In genomic region chr8:72318801-72319322, GRCm38 (mm10) we compare ENCODE assay signal across 8 mouse cellular contexts. TPM values are rescaled to one million over a fixed set of nuclear protein-coding genes. Genes with fewer than 3 reads are reported as not detected.
DNase-seq lines count a peak whose midpoint lies in the region; ATAC-seq and TF ChIP-seq lines count a peak whose summit lies in the region.

Gene Klf2 (plus strand): TSS chr8:72319033.

- peak; percentile 98 for TF ChIP-seq POLR2A in liver, adult 2 months (IDR thresholded peaks at IDR 0.05; ENCODE audit: extremely low read depth, insufficient read depth, low read length)

- peak within 1 kb of the TSS; percentile 81 for H3K27ac ChIP-seq in heart, embryonic 13.5 days (replicated peaks)
- H3K27ac ChIP-seq in kidney, postnatal 0 days: peak within 1 kb of the TSS; percentile 73
- peak within 1 kb of the TSS; percentile 59 for H3K27ac ChIP-seq in liver, adult 2 months (replicated peaks; ENCODE audit: insufficient read depth, low read depth, low read length)

- peaks cover 18% of the 10 kb centered on the region for H3K36me3 ChIP-seq in heart, embryonic 13.5 days
- 0 out of 2 replicates have a peak, but pooled peaks cover 3% of the 10 kb centered on the region for H3K36me3 ChIP-seq in kidney, postnatal 0 days (ENCODE audit: insufficient read depth, low read length)
- peaks cover 4% of the 10 kb centered on the region; the same call in 1 of the 2 replicates for H3K36me3 ChIP-seq in liver, adult 2 months (ENCODE audit: control insufficient read depth, insufficient read depth, low read length)

- H3K4me1 ChIP-seq in heart, embryonic 13.5 days: peaks cover 63% of the 10 kb centered on the region
- H3K4me1 ChIP-seq in kidney, postnatal 0 days (replicated peaks; ENCODE audit: insufficient read depth, low read length): 0 out of 2 replicates have a peak, but pooled peaks cover 13% of the 10 kb centered on the region
- H3K4me1 ChIP-seq in liver, adult 2 months (ENCODE audit: control insufficient read depth, insufficient read depth, low read length): peaks cover 3% of the 10 kb centered on the region; the same call in 1 of the 2 replicates

- under 1% methylated on average over 46 of the region's 46 CpGs for WGBS in heart, embryonic 13.5 days
- under 1% methylated on average over 46 of the region's 46 CpGs for WGBS in kidney, postnatal 0 days
- under 1% methylated on average over 46 of the region's 46 CpGs for WGBS in liver, adult 2 months

- TF ChIP-seq CTCF in kidney, postnatal 0 days (IDR thresholded peaks at IDR 0.05; ENCODE audit: low read depth): no peak
- no peak for TF ChIP-seq CTCF in liver, adult 2 months (IDR thresholded peaks at IDR 0.05; ENCODE audit: low read depth, low read length)

- H3K9me3 ChIP-seq in heart, embryonic 13.5 days: no peaks in the 10 kb centered on the region
- H3K9me3 ChIP-seq in kidney, postnatal 0 days (replicated peaks; ENCODE audit: low read length): no peaks in the 10 kb centered on the region

- peak; percentile 99 for DNase-seq in CD4-positive, CD25-positive, alpha-beta regulatory T cell, adult 2 months (ENCODE audit: low read depth, low spot score)
- peak; percentile 32 for DNase-seq in c-Kit-negative CD71-positive TER-119-positive erythroid progenitor cells, embryonic 14.5 days (ENCODE audit: low read depth, low spot score)
- peak; percentile 90 for DNase-seq in fibroblast of lung, adult 2 months (ENCODE audit: low read depth)
- peak; percentile 96 for DNase-seq in kidney, postnatal 0 days (ENCODE audit: low spot score)
- peak; percentile 78 for DNase-seq in liver, adult 2 months (ENCODE audit: extremely low read depth, low read depth, low spot score)
- DNase-seq in spleen, postnatal 36 days (ENCODE audit: low spot score in 2 of 2): peak; percentile 99

- peaks cover 10% of the 10 kb centered on the region for H3K27me3 ChIP-seq in heart, embryonic 13.5 days (replicated peaks)
- no peaks in the 10 kb centered on the region; the same call in 1 of the 2 replicates for H3K27me3 ChIP-seq in kidney, postnatal 0 days (ENCODE audit: insufficient read depth, low read length)
- H3K27me3 ChIP-seq in liver, adult 2 months (ENCODE audit: control insufficient read depth, insufficient read depth, low read length): no peaks in the 10 kb centered on the region

- ATAC-seq in heart, embryonic 13.5 days (ENCODE audit: extremely low read depth, insufficient number of reproducible peaks, low FRiP score, low TSS enrichment): peak; percentile 89
- ATAC-seq in kidney, postnatal 0 days (replicated peaks; ENCODE audit: low FRiP score, low read depth): peak; percentile 96
- ATAC-seq in monocyte, adult 5-6 weeks (replicated peaks; ENCODE audit: insufficient number of reproducible peaks, low FRiP score, low TSS enrichment, poor library complexity, severe bottlenecking): peak; percentile 55

- H3K4me2 ChIP-seq in heart, embryonic 13.5 days: peak within 1 kb of the TSS; percentile 95
- H3K4me2 ChIP-seq in kidney, postnatal 0 days (ENCODE audit: low read length): peak within 1 kb of the TSS; percentile 68

- peak within 1 kb of the TSS; percentile 91 for H3K9ac ChIP-seq in heart, embryonic 13.5 days
- peak within 1 kb of the TSS; percentile 69 for H3K9ac ChIP-seq in kidney, postnatal 0 days (ENCODE audit: low read depth, low read length)
- H3K9ac ChIP-seq in liver, adult 2 months (ENCODE audit: low read depth, low read length): peak within 1 kb of the TSS; percentile 90

- H3K4me3 ChIP-seq in heart, embryonic 13.5 days: peak within 1 kb of the TSS; percentile 80
- peak within 1 kb of the TSS; percentile 68 for H3K4me3 ChIP-seq in kidney, postnatal 0 days (replicated peaks; ENCODE audit: low read depth, low read length)
- peak within 1 kb of the TSS; percentile 69 for H3K4me3 ChIP-seq in liver, adult 2 months (ENCODE audit: insufficient read depth, low read depth, low read length)

- peaks cover 9% of the 10 kb centered on the region; the same call in 1 of the 2 replicates for H3K79me2 ChIP-seq in liver, adult 2 months (ENCODE audit: control insufficient read depth, insufficient read depth, low read length)

RNA-seq across cellular contexts. Expression of gene Klf2, which starts in this region (rescaled TPM):
- 14.2 and 15.1 TPM in 2 replicates for polyA plus RNA-seq in heart, embryonic 13.5 days (2015; fragmentation: Nextera tagmentation; extraction: Ambion mirVana)
- 24.7 and 31.9 TPM in 2 replicates for polyA plus RNA-seq in kidney, postnatal 0 days (2015; fragmentation: Nextera tagmentation; extraction: Ambion mirVana)
- 2.7 and 2.8 TPM in 2 replicates for total RNA-seq in liver, adult 2 months (2014; rRNA removed)
- polyA plus RNA-seq in liver, adult 2 months (2012; rRNA removed): 4.4 and 6.0 TPM in 2 replicates
- 183 to 225 TPM (median 194 TPM) in 3 replicates for total RNA-seq in monocyte, adult 5-6 weeks (2017)

Comparison
In these comparisons a context has a peak if more than half of its experiments do, and no peak if none do; other contexts are left out.
1. Peak in every context shown above with its lines: DNase-seq, ATAC-seq, H3K4me3 ChIP-seq and H3K27ac ChIP-seq.
2. RNA of gene Klf2 (total RNA-seq): 183 to 225 TPM in monocyte, adult 5-6 weeks; 2.7 to 2.8 TPM in liver, adult 2 months; every median in the first group is over 10 times any median in the second.
3. DNase-seq: peak in every context shown above with its lines; median percentile 99 in CD4-positive, CD25-positive, alpha-beta regulatory T cell, adult 2 months; 99 in spleen, postnatal 36 days; 96 in kidney, postnatal 0 days; 90 in fibroblast of lung, adult 2 months; 78 in liver, adult 2 months; 32 in c-Kit-negative CD71-positive TER-119-positive erythroid progenitor cells, embryonic 14.5 days.